Mouse (Mus musculus) R1 (cell line): Measurements from ENCODE around the gene Slco2a1.

Source experiments
- DNase-seq: peaks from one replicate; pipeline ENCODE4 v3.0.0-alpha.2; 2018; ENCODE audit warnings: low read depth, low spot score

Gene Slco2a1

GRCm38 (mm10) chr9:103033381-103033780 lies 44.9 kb downstream of the Slco2a1 start:
- no peak for DNase-seq

GRCm38 (mm10) chr9:103036971-103037391 lies 48.5 kb downstream of the Slco2a1 start:
- DNase-seq, result no peak

- DNase-seq, result no peak
Measured at GRCm38 (mm10) chr9:103038266-103038665, 49.8 kb downstream of the Slco2a1 start.

DNA sequence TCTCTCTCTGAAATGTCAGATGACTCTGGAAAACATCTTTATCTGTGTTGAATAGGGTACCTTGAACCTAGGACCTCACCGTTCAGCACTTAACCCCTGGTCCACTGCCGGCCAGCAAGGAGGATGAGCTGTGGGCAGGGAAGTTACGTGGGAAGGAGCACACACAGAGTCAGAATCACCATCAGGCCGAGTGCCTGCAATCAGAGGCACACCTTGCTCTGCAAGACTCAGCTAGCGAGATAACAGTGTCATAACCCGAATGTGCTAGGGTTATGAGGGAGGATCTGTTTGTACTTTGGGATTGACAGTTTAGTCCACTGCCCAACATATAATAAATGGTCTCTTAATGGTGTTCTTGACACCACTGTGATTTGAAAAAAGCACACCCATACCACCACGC lies 50.2 kb downstream of the Slco2a1 start:
- no peak for DNase-seq

DNA sequence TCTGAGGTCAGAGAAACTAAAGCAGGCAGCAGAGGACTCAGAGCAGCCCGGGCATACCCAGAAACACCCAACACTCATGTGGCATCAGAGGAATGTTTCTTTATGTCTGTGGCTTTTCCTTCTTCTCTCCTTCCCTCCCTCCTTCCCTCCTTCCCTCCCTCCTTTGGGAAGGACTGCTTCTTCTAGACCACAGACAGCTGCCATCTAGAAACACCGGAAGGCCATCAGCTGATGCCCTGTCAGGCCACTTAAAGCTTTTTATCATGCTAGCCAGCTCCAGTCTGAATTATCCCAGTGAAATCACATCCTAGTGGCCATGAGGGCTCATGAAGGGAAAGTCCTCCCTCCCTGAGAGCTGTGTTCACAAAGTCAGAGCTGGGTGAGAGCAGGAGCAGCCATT lies 52.1 kb downstream of the Slco2a1 start:
- no peak for DNase-seq

- no peak for DNase-seq
Measured at GRCm38 (mm10) chr9:103045406-103045805, 56.9 kb downstream of the Slco2a1 start.

GRCm38 (mm10) chr9:103049049-103049511 lies 60.6 kb downstream of the Slco2a1 start:
- DNase-seq, result no peak

- DNase-seq, result no peak
Measured at GRCm38 (mm10) chr9:103053829-103054228, 65.3 kb downstream of the Slco2a1 start.

GRCm38 (mm10) chr9:103055061-103055460 lies 66.5 kb downstream of the Slco2a1 start:
- no peak for DNase-seq

- DNase-seq, result no peak
Measured at GRCm38 (mm10) chr9:103056164-103056563, 67.7 kb downstream of the Slco2a1 start.

- DNase-seq, result no peak
Measured at GRCm38 (mm10) chr9:103060551-103060950, 72.0 kb downstream of the Slco2a1 start.

GRCm38 (mm10) chr9:103061471-103062053 lies 73.0 kb downstream of the Slco2a1 start:
- no peak for DNase-seq

DNA sequence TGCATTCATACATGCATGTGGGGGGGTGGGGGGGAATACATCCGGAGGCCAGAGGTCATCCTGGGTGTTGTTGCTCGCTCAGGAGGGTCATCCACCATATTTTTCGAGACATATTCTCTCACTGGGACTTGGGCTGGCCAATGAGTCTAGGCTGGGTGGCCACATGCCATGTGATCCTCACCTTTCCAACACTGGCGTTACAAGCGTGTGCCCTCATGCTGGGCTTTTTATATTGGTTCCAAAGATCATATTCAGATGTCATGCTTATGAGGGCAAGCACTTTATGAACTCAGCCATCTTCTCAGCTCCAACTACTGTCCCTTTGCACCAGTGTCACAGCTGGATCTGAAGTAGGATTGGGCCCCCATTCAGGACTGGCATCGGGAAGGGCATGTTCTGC lies 75.1 kb downstream of the Slco2a1 start:
- no peak for DNase-seq

- DNase-seq, result no peak
Measured at GRCm38 (mm10) chr9:103066845-103067244, 78.3 kb downstream of the Slco2a1 start.

- DNase-seq, result no peak
Measured at GRCm38 (mm10) chr9:103067651-103068050, 79.1 kb downstream of the Slco2a1 start.

DNA sequence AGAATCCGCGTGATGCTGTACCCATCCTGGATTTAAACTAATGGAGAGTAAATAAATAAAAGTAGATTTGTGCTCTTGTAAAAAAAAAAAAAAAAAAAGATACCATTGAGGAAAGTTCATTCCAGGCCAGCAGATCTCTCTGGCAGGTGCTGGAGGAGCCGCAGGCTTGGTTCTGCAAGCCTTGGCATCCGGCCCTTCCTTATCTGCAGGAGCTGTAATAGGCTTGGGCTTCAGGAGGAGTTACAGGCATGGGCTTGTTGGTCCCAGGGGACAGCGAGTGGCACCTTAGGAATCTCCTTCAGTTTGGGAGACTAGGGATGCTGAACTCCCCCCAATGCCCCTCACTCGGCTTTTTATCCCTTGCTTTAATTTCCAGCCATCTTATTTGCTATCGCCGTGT lies 80.3 kb downstream of the Slco2a1 start:
- DNase-seq, result no peak

DNA sequence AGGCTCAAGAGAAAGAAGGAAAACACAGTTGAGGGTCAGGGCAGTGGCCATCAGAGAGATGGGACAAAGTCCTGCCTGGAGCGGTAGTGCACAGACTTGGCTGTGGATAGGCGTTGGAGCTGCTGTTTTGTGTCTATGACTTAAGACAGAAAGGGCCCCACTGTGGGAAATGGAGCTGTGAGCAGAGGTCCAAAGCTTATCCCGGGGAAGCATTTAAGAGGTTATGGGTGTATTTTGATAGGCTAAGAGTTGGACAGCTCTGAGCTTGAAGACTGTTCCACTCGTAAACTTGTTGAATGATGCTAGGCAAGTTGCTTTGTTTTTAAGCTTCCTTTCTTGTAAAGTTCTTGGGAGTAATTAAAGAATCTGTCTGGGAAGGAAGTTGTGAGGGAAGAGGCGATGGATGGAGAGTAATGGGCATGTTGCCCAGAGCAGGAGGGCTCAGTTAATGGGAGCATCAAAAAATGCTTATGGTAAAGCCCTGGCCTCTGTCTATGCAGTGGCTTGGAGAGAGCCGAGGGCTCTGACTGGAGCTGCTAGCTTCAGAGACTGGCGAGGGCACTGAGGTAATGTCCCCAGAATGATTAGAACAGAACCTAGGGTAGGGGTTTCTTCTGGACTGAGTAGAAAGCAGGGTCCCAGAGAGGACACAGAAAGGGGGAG lies 83.2 kb downstream of the Slco2a1 start:
- DNase-seq, result no peak

DNA sequence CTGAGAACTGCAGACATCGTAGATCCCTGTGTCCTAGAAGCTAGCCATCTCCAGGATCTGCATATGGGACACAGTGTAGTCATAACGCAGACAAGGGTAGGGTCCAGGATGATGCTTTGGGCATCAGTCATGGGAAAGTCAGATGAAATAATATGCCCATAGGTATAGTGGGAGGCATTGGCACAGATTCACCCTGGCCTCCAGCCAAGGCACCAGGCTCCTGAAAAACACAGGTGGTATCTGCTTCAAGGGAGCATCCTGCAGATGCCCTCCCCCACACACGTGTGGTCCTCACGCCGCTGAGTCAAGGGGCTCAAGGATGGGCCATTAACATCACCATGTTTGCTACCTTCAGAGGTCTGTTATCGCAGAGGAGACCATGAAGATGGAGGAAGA lies 83.7 kb downstream of the Slco2a1 start:
- DNase-seq, result no peak

DNA sequence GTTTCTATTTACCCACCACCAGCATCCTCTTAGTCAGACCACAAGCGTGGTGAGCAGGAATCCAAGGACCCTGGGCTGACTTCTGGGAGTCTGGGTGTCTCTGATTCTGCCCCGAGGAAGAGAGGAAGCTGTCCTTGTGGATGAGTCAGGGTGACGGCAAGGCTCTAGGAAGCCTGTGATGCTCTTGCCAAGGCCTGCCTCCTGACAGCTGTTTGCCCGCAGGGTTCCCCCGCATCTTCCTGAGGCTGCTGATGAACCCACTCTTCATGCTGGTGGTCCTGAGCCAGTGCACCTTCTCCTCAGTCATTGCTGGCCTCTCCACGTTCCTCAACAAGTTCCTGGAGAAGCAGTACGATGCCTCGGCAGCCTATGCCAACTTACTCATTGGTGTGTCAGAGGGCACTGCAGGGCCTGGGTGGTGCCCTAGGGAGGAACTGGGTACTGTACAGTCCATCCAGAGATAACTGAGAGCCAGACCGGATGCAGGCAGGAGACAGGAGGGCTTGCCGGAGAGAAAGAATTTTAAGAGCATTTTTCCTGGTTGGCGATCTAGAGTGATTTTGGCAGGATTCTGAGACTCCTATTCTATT lies 84.5 kb downstream of the Slco2a1 start:
- no peak for DNase-seq

DNA sequence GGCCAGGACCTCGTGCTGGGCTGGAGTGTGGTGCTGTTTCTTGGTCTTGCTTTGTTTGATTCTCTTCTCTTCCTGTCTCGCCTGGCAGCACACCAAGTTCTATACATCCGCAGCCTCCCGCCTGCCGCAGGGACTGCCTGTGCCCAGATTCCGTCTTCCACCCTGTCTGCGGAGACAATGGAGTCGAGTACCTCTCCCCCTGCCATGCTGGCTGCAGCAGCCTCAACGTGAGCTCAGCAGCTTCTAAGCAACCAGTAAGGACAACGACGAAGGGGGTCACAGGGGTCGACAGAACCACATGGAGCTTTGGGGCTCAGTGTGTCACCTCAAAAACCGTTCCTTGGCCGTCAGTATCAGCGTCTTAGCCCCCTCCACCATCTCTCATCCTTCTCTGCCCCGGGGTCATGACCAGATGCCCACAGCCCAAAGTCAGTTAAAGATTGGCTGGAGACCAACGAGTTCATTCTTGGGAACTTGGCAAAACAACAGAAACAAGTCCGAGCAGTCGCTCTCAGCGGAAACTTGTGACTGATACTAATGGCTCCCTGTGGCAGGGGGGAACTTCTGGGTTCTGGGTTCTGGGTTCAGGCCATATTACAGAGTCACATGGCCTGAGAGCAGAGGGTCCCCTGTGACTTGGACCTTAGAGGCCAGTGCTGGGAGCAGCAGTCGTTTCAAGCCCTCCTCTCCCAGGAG lies 88.5 kb downstream of the Slco2a1 start:
- no peak for DNase-seq

DNA sequence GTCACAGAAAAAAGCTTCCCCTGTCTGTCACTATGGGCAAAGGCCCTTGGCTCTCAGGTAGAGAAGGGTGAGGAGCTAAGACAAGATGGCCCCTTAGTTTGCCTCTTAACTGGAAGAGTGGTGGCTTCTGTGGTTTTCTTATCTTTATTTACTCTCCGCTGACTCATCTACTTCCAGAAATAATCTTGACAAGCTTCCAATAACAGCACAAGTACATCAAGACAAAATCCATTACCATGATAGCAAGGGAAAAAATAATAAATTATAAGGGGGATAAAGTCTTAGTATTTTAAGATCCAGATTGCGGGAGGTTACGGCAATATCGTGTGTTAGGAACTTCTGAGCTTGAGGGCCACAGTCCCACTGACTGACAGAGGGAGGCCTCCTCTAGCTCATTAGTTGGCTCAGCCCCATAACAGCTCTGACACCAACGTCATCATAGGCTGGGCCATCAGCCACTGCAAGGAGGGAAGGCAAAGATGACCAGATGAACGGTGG lies 89.7 kb downstream of the Slco2a1 start:
- no peak for DNase-seq

GRCm38 (mm10) chr9:103080211-103080610 lies 91.7 kb downstream of the Slco2a1 start:
- peak; percentile 45 for DNase-seq
